Comparison of ENCODE assay signal across 8 mouse cellular contexts in the genomic region with DNA sequence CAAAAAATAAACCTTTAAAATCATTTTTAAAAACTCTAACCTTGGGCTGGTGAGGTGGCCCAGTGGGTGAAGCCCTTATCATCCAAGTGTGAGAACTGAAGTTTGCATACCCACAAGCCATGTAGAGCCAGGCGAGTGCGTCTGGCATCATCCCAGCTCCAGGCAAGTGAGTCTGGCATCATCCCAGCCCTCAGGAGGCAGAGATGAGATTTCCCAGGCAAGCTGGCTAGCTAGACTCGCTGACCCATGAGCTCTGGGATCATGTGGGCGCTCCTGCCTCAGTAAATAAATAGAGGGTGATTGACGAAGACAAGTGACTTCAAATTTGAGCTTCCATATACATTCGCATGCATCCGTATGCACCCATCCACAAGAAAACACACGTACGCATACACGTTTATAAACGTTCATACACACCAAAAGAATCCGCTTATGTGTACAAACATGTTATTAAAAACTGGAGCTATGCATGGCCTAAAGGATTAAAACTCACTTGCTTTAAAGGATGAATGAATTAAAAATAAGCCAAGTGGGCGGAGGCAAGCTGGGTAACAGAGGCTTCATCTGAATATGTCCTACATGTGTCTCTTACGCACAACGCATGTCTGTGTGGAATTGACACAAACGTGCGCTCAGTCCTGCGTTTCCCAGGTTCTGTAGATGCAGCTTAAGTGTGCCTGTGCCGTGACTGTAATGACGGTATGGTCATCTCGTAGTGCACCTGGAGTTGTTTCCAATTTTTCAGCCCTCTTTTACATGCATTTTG. TPM values are rescaled to one million over a fixed set of nuclear protein-coding genes. Genes with fewer than 3 reads are reported as not detected.
A peak's percentile ranks its signal among the peaks of the same experiment; 100 is the strongest.
DNase-seq lines count a peak whose midpoint lies in the region; ATAC-seq and TF ChIP-seq lines count a peak whose summit lies in the region.

No protein-coding gene starts in this region.

- H3K9me3 ChIP-seq in intestine, embryonic 16.5 days (ENCODE audit: control insufficient read depth, low read length), result no peaks in the 10 kb centered on the region
- H3K9me3 ChIP-seq in liver, postnatal 0 days (ENCODE audit: low read length), result no peaks in the 10 kb centered on the region

- no peak for TF ChIP-seq CTCF in liver, postnatal 0 days (IDR thresholded peaks at IDR 0.05; ENCODE audit: low read depth)

- peak overlapping the region; percentile 60 for H3K9ac ChIP-seq in intestine, embryonic 16.5 days (ENCODE audit: low read depth, low read length)
- no peak overlapping the region; the same call in 1 of the 2 replicates for H3K9ac ChIP-seq in liver, postnatal 0 days (replicated peaks)

- H3K4me1 ChIP-seq in intestine, embryonic 16.5 days (ENCODE audit: control insufficient read depth, insufficient read depth, low read length), result peaks cover 15% of the 10 kb centered on the region
- peaks cover 17% of the 10 kb centered on the region for H3K4me1 ChIP-seq in liver, postnatal 0 days (ENCODE audit: insufficient read depth)

- no peak for TF ChIP-seq EP300 in liver, postnatal 0 days (IDR thresholded peaks at IDR 0.05; ENCODE audit: low read depth)

- peak; percentile 27 for DNase-seq in embryo, embryonic 10.5 days (ENCODE audit: low spot score)
- DNase-seq in embryo, embryonic 10 days (ENCODE audit: low spot score), result no peak
- DNase-seq in cerebellum, adult 9-10 months, result peak; percentile 89
- DNase-seq in heart, adult 18-20 months, result peak; percentile 78 to 84
- DNase-seq in liver, postnatal 0 days, result peak; percentile 36
- DNase-seq in retina, embryonic 14.5 days (ENCODE audit: low spot score), result peak; percentile 52
- no peak for DNase-seq in layer of hippocampus, adult 8-10 months (ENCODE audit: low spot score in 2 of 2)

- no peak for ATAC-seq in intestine, embryonic 16.5 days
- ATAC-seq in liver, postnatal 0 days, result no peak

- H3K4me3 ChIP-seq in intestine, embryonic 16.5 days (ENCODE audit: low read length), result no peak overlapping the region
- no peak overlapping the region for H3K4me3 ChIP-seq in liver, postnatal 0 days (ENCODE audit: low read depth, low read length)

- H3K27me3 ChIP-seq in intestine, embryonic 16.5 days (replicated peaks; ENCODE audit: control insufficient read depth, insufficient read depth, low read length), result no peaks in the 10 kb centered on the region
- H3K27me3 ChIP-seq in liver, postnatal 0 days (ENCODE audit: insufficient read depth, low read length), result no peaks in the 10 kb centered on the region

- H3K36me3 ChIP-seq in intestine, embryonic 16.5 days (ENCODE audit: control insufficient read depth, insufficient read depth, low read length), result no peaks in the 10 kb centered on the region
- no peaks in the 10 kb centered on the region for H3K36me3 ChIP-seq in liver, postnatal 0 days (replicated peaks; ENCODE audit: insufficient read depth, low read length)

- WGBS in intestine, embryonic 16.5 days, result 66% methylated on average over 21 of the region's 21 CpGs
- 73% methylated on average over 21 of the region's 21 CpGs for WGBS in liver, postnatal 0 days (ENCODE audit: insufficient replicate concordance)

- peak overlapping the region; percentile 78 for H3K27ac ChIP-seq in intestine, embryonic 16.5 days (ENCODE audit: low read length)
- no peak overlapping the region for H3K27ac ChIP-seq in liver, postnatal 0 days (ENCODE audit: low read depth)

- H3K4me2 ChIP-seq in intestine, embryonic 16.5 days (ENCODE audit: low read depth, low read length), result peak overlapping the region; percentile 57; the same call in 1 of the 2 replicates
- peak overlapping the region; percentile 44 for H3K4me2 ChIP-seq in liver, postnatal 0 days (ENCODE audit: low read depth, low read length)

RNA-seq across cellular contexts. Expression of a gene that starts 12.3 kb away (rescaled TPM):
- total RNA-seq in heart, adult 18-20 months (2021), result 10 to 100 TPM; 55.4 to 77.7 TPM
- polyA plus RNA-seq in intestine, embryonic 16.5 days (2015; fragmentation: Nextera tagmentation; extraction: Ambion mirVana), result 43.7 and 46.2 TPM in 2 replicates
- polyA plus RNA-seq in liver, postnatal 0 days (2015; fragmentation: Nextera tagmentation; extraction: Ambion mirVana), result 2.4 and 2.7 TPM in 2 replicates
- total RNA-seq in layer of hippocampus, adult 8-10 months (2022), result 10 to 100 TPM; 24.3 to 30.8 (median 26.7) TPM

RNA-seq across cellular contexts. Expression of a gene that starts 43.3 kb away (rescaled TPM):
- total RNA-seq in heart, adult 18-20 months (2021), result 10 to 100 TPM; 30.2 to 31.9 TPM
- polyA plus RNA-seq in intestine, embryonic 16.5 days (2015; fragmentation: Nextera tagmentation; extraction: Ambion mirVana), result 35.7 and 37.8 TPM in 2 replicates
- 4.0 TPM in 2 replicates for polyA plus RNA-seq in liver, postnatal 0 days (2015; fragmentation: Nextera tagmentation; extraction: Ambion mirVana)
- total RNA-seq in layer of hippocampus, adult 8-10 months (2022), result 10 to 100 TPM; 16.4 to 25.2 (median 21.2) TPM

Comparison
In these comparisons a context has a peak if more than half of its experiments do, and no peak if none do; other contexts are left out.
1. DNase-seq: peak in embryo, embryonic 10.5 days (single experiment), cerebellum, adult 9-10 months (single experiment), heart, adult 18-20 months (2 of 2), liver, postnatal 0 days (single experiment) and retina, embryonic 14.5 days (single experiment); none in embryo, embryonic 10 days (single experiment) and layer of hippocampus, adult 8-10 months (0 of 2).